Mouse (Mus musculus): ENCODE measurements around the gene Gm5478.

DNA sequence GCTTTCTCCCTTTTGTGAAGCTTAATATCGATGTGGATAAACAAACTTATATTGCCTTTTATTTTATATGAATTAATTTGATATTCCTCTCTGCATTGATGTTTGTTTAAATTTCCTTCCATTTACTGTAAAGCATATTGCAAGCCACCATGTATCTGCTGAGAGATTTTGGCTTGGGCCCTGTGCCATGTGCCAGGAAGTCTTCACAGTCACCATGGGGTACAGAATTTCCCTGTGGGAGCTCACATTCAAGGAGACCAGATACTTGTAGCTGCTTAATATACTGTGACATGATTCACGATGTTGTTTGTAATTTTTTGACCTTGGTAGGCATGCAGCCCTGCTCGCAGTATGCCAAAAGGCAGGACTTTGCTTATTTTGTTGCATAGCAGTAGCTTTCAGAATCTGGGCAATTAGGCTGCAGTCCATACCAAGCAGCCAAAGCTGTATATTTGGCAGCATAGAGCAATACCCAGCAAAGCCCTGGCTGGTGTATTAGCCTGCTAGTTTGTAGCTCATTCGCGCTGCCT, 5.6 kb upstream of the Gm5478 start:
- TF ChIP-seq EP300 (IDR thresholded peaks at IDR 0.05; ENCODE audit: low read depth) (no peak), CTCF (IDR thresholded peaks at IDR 0.05; ENCODE audit: low read depth) (no peak)
